Mouse (Mus musculus) urinary bladder, postnatal 14 days (tissue): ENCODE measurements around the gene Prss42.

Experiments
- DNase-seq: peaks from one replicate; pipeline ENCODE4 v3.0.0; 2021; ENCODE audit warnings: low spot score

Prss42 gene

GRCm38 (mm10) chr9:110797866-110798265 is at the start of gene Prss42:
Gene Prss42 (plus strand): TSS chr9:110798166.
- no peak for DNase-seq

GRCm38 (mm10) chr9:110748451-110748850 is 49.5 kb upstream of the Prss42 start:
- DNase-seq = no peak

- DNase-seq = no peak
Observed at GRCm38 (mm10) chr9:110750404-110751187, 47.4 kb upstream of the Prss42 start.

- no peak for DNase-seq
Observed at GRCm38 (mm10) chr9:110751412-110751811, 46.6 kb upstream of the Prss42 start.

- DNase-seq = no peak
Observed at GRCm38 (mm10) chr9:110752917-110753435, 45.0 kb upstream of the Prss42 start.

GRCm38 (mm10) chr9:110753773-110754172 is 44.2 kb upstream of the Prss42 start:
- no peak for DNase-seq

GRCm38 (mm10) chr9:110757816-110758215 is 40.1 kb upstream of the Prss42 start:
- DNase-seq = no peak

GRCm38 (mm10) chr9:110758605-110759004 is 39.4 kb upstream of the Prss42 start:
- DNase-seq = peak; percentile 73

GRCm38 (mm10) chr9:110759265-110759664 is 38.7 kb upstream of the Prss42 start:
- peak; percentile 75 for DNase-seq

- no peak for DNase-seq
Observed at GRCm38 (mm10) chr9:110760886-110761285, 37.1 kb upstream of the Prss42 start.

GRCm38 (mm10) chr9:110762763-110763162 is 35.2 kb upstream of the Prss42 start:
- DNase-seq = no peak

- no peak for DNase-seq
Observed at GRCm38 (mm10) chr9:110763405-110763804, 34.6 kb upstream of the Prss42 start.

- no peak for DNase-seq
Observed at GRCm38 (mm10) chr9:110772336-110772735, 25.6 kb upstream of the Prss42 start.

GRCm38 (mm10) chr9:110774403-110775268 is 23.3 kb upstream of the Prss42 start:
- no peak for DNase-seq

GRCm38 (mm10) chr9:110775269-110776022 is 22.5 kb upstream of the Prss42 start:
- DNase-seq = no peak

- DNase-seq = no peak
Observed at GRCm38 (mm10) chr9:110778100-110778499, 19.9 kb upstream of the Prss42 start.

- DNase-seq = no peak
Observed at GRCm38 (mm10) chr9:110778559-110778958, 19.4 kb upstream of the Prss42 start.

- peak; percentile 27 for DNase-seq
Observed at GRCm38 (mm10) chr9:110779242-110779913, 18.6 kb upstream of the Prss42 start.

GRCm38 (mm10) chr9:110781256-110781721 is 16.7 kb upstream of the Prss42 start:
- DNase-seq = peak; percentile 95

GRCm38 (mm10) chr9:110781731-110782130 is 16.2 kb upstream of the Prss42 start:
- DNase-seq = peak; percentile 83

- no peak for DNase-seq
Observed at GRCm38 (mm10) chr9:110783611-110784010, 14.4 kb upstream of the Prss42 start.
